Mouse (Mus musculus): Measurements from ENCODE around the gene Cir1.

DNA sequence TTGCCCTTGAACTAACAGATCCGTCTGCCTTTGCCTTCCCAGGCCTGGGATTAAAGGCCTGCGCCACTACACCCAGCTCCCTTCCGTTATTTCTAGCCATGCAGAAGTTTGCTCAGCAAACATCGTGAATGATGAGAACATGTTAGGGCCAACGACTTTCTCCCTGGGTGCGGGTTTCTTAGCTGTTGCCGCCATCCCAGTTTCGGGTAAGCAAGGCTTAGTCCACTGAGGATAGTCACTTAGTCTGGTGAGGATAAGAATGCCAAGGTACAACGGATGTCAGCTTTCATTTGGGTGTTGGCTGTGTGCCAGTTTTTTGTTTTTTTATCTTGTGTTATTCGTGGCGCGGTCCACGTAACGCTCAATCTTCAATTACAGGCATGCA lies 608 bp upstream of the Cir1 start:
- TF ChIP-seq HCFC1 (IDR thresholded peaks at IDR 0.05; ENCODE audit: borderline replicate concordance, insufficient read depth, low read length) (no peak), ZNF384 (IDR thresholded peaks at IDR 0.05; ENCODE audit: low read depth, low read length) (0 out of 2 replicates have a peak, but pooled peaks have one; percentile 12), CHD2 (IDR thresholded peaks at IDR 0.05; ENCODE audit: low read depth, low read length) (no peak), MAFK (IDR thresholded peaks at IDR 0.05; ENCODE audit: insufficient read depth, low read depth, low read length) (no peak), ZC3H11A (IDR thresholded peaks at IDR 0.05; ENCODE audit: borderline replicate concordance, low read depth, low read length) (no peak)

Data from ES-E14 (cell line).